Mouse (Mus musculus): Measurements from ENCODE around the gene Pdpn. TPM values are rescaled to one million over a fixed set of nuclear protein-coding genes. Genes with fewer than 3 reads are reported as not detected.

The Pdpn gene
- polyA plus RNA-seq, 1 experiment from 2014 or later, result 135 TPM

DNA sequence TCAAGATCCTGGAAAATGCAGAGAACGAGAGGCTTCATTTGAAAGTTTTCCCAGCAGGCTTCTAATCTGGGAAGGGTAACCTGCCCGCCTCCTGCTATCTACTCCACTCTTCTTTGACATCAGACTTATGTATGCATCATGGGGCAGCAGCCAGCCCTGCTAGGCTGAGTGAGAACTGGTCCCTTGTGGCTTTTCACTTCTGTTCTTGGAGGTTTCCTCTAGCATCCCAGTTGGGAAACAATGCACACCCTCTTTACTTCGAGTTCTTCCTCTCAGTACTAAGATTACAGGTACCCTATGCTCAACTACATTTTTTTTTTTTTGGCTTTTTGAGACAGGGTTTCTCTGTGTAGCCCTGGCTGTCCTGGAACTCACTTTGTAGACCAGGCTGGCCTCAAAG lies 28.5 kb downstream of the Pdpn start:
- Histone ChIP-seq H3K27ac (ENCODE audit: low read depth, low read length) (no peak overlapping the region), H3K4me3 (ENCODE audit: low read depth, low read length) (no peak overlapping the region), H3K9ac (ENCODE audit: low read depth, low read length) (no peak overlapping the region), H3K27me3 (ENCODE audit: control insufficient read depth, insufficient read depth, low read length) (no peaks in the 10 kb centered on the region), H3K4me2 (replicated peaks; ENCODE audit: low read depth, low read length) (no peak overlapping the region), H3K9me3 (ENCODE audit: control insufficient read depth, low read length) (no peaks in the 10 kb centered on the region), H3K4me1 (replicated peaks; ENCODE audit: control insufficient read depth, insufficient read depth, low read length) (no peaks in the 10 kb centered on the region), H3K36me3 (ENCODE audit: control insufficient read depth, insufficient read depth, low read length) (peaks cover 5% of the 10 kb centered on the region; the same call in 1 of the 2 replicates)
- ATAC-seq (ENCODE audit: low FRiP score), result no peak
- no peak for DNase-seq (ENCODE audit: low spot score)
- WGBS, result 80% methylated on average over 3 of the region's 3 CpGs

GRCm38 (mm10) chr4:143262696-143263095 lies 36.7 kb downstream of the Pdpn start:
- WGBS, result 75% methylated on average over 12 of the region's 12 CpGs

DNA sequence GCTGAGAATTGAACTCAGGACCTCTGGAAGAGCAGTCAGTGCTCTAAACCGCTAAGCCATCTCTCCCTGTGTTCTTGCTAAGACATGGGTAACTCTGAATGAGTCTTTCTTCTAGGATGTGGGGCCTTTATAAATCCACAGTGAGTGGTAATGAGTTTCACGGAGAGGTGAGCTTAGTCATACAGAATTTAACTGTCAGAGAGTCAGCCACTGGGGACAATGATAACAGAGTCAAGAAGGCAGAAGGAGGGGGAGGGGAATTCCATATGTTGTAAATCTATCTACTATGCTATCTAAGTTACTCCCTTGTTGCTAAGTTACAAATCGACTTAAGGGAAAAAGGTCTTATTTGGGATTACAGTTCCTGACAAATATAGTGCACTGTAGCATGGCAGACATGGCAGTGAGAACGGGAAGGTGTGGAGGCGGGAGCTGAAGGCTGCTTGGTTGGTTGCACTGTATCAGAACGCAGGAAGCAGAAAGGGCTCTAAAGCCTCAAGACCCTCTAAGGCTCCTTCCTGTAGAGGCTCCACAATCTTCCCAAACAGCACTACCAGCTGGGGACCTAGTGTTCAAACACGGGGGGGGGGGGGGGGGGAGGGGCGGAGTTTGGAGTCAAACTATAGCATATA lies 39.5 kb downstream of the Pdpn start:
- Histone ChIP-seq H3K36me3 (ENCODE audit: control insufficient read depth, insufficient read depth, low read length) (no peaks in the 10 kb centered on the region), H3K27ac (ENCODE audit: low read depth, low read length) (no peak overlapping the region), H3K4me2 (replicated peaks; ENCODE audit: low read depth, low read length) (no peak overlapping the region), H3K9me3 (ENCODE audit: control insufficient read depth, low read length) (no peaks in the 10 kb centered on the region), H3K4me1 (replicated peaks; ENCODE audit: control insufficient read depth, insufficient read depth, low read length) (no peaks in the 10 kb centered on the region), H3K27me3 (ENCODE audit: control insufficient read depth, insufficient read depth, low read length) (no peaks in the 10 kb centered on the region), H3K4me3 (ENCODE audit: low read depth, low read length) (no peak overlapping the region), H3K9ac (ENCODE audit: low read depth, low read length) (no peak overlapping the region)
- peak; percentile 43; the same call in 1 of the 2 replicates for ATAC-seq (ENCODE audit: low FRiP score)
- WGBS, result 66% methylated on average over 6 of the region's 8 CpGs
- no peak for DNase-seq (ENCODE audit: low spot score)

More at GRCm38 (mm10) chr4:143262696-143263095, 36.7 kb downstream of the Pdpn start:
- no peaks in the 10 kb centered on the region for H3K9me3 ChIP-seq (ENCODE audit: control insufficient read depth, low read length)
- H3K27me3 ChIP-seq (ENCODE audit: control insufficient read depth, insufficient read depth, low read length), result no peaks in the 10 kb centered on the region
- no peak overlapping the region for H3K27ac ChIP-seq (ENCODE audit: low read depth, low read length)
- no peak overlapping the region for H3K4me3 ChIP-seq (ENCODE audit: low read depth, low read length)
- DNase-seq (ENCODE audit: low spot score), result no peak
- no peak for ATAC-seq (ENCODE audit: low FRiP score)
- H3K4me1 ChIP-seq (replicated peaks; ENCODE audit: control insufficient read depth, insufficient read depth, low read length), result no peaks in the 10 kb centered on the region
- no peak overlapping the region for H3K4me2 ChIP-seq (replicated peaks; ENCODE audit: low read depth, low read length)
- no peaks in the 10 kb centered on the region for H3K36me3 ChIP-seq (ENCODE audit: control insufficient read depth, insufficient read depth, low read length)
- H3K9ac ChIP-seq (ENCODE audit: low read depth, low read length), result no peak overlapping the region

GRCm38 (mm10) chr4:143258517-143258916 lies 40.8 kb downstream of the Pdpn start:
- Histone ChIP-seq H3K9me3 (ENCODE audit: control insufficient read depth, low read length) (no peaks in the 10 kb centered on the region), H3K36me3 (ENCODE audit: control insufficient read depth, insufficient read depth, low read length) (no peaks in the 10 kb centered on the region), H3K9ac (ENCODE audit: low read depth, low read length) (no peak overlapping the region), H3K27me3 (ENCODE audit: control insufficient read depth, insufficient read depth, low read length) (no peaks in the 10 kb centered on the region), H3K4me2 (replicated peaks; ENCODE audit: low read depth, low read length) (0 out of 2 replicates have a peak overlapping the region, but pooled peaks have one; percentile 3), H3K4me3 (ENCODE audit: low read depth, low read length) (no peak overlapping the region), H3K27ac (ENCODE audit: low read depth, low read length) (no peak overlapping the region), H3K4me1 (replicated peaks; ENCODE audit: control insufficient read depth, insufficient read depth, low read length) (no peaks in the 10 kb centered on the region)
- WGBS, result 40% methylated on average over 19 of the region's 19 CpGs
- DNase-seq (ENCODE audit: low spot score) (peak; percentile 74), ATAC-seq (ENCODE audit: low FRiP score) (peak; percentile 34; the same call in 1 of the 2 replicates)

DNA sequence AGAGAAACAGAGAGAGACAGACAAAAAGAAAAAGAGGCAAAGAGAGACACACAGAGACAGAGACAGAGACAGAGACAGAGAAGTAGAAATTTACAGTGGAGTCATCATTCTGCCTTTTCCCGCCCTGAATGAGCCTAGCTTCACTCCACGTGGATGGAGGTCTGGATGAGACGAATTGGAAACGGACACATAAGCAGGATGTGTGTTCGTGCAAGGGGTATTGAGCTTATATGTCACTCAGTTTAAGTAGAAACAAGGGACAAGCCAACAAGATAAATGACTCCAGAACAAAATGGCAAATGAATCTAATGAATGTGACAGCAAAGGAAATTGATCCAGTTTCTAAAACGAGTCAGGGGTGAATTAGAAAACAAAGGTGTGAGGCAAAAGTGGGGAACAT lies 41.4 kb downstream of the Pdpn start:
- Histone ChIP-seq H3K27me3 (ENCODE audit: control insufficient read depth, insufficient read depth, low read length) (no peaks in the 10 kb centered on the region), H3K4me2 (replicated peaks; ENCODE audit: low read depth, low read length) (no peak overlapping the region), H3K9me3 (ENCODE audit: control insufficient read depth, low read length) (no peaks in the 10 kb centered on the region), H3K27ac (ENCODE audit: low read depth, low read length) (no peak overlapping the region), H3K4me1 (replicated peaks; ENCODE audit: control insufficient read depth, insufficient read depth, low read length) (no peaks in the 10 kb centered on the region), H3K4me3 (ENCODE audit: low read depth, low read length) (no peak overlapping the region), H3K36me3 (ENCODE audit: control insufficient read depth, insufficient read depth, low read length) (no peaks in the 10 kb centered on the region), H3K9ac (ENCODE audit: low read depth, low read length) (no peak overlapping the region)
- DNase-seq (ENCODE audit: low spot score) (no peak), ATAC-seq (ENCODE audit: low FRiP score) (no peak)
- 44% methylated on average over 6 of the region's 6 CpGs for WGBS

GRCm38 (mm10) chr4:143255541-143255940 lies 43.8 kb downstream of the Pdpn start:
- no peak for ATAC-seq (ENCODE audit: low FRiP score)
- Histone ChIP-seq H3K4me1 (replicated peaks; ENCODE audit: control insufficient read depth, insufficient read depth, low read length) (no peaks in the 10 kb centered on the region), H3K9me3 (ENCODE audit: control insufficient read depth, low read length) (no peaks in the 10 kb centered on the region), H3K4me3 (ENCODE audit: low read depth, low read length) (no peak overlapping the region), H3K4me2 (replicated peaks; ENCODE audit: low read depth, low read length) (no peak overlapping the region), H3K36me3 (ENCODE audit: control insufficient read depth, insufficient read depth, low read length) (no peaks in the 10 kb centered on the region), H3K27ac (ENCODE audit: low read depth, low read length) (no peak overlapping the region), H3K9ac (ENCODE audit: low read depth, low read length) (no peak overlapping the region), H3K27me3 (ENCODE audit: control insufficient read depth, insufficient read depth, low read length) (no peaks in the 10 kb centered on the region)
- no peak for DNase-seq (ENCODE audit: low spot score)
- 88% methylated on average over 8 of the region's 8 CpGs for WGBS

GRCm38 (mm10) chr4:143253356-143253755 lies 46.0 kb downstream of the Pdpn start:
- Histone ChIP-seq H3K9ac (ENCODE audit: low read depth, low read length) (no peak overlapping the region), H3K4me1 (replicated peaks; ENCODE audit: control insufficient read depth, insufficient read depth, low read length) (no peaks in the 10 kb centered on the region), H3K27ac (ENCODE audit: low read depth, low read length) (no peak overlapping the region), H3K4me3 (ENCODE audit: low read depth, low read length) (no peak overlapping the region), H3K27me3 (ENCODE audit: control insufficient read depth, insufficient read depth, low read length) (no peaks in the 10 kb centered on the region), H3K4me2 (replicated peaks; ENCODE audit: low read depth, low read length) (no peak overlapping the region), H3K9me3 (ENCODE audit: control insufficient read depth, low read length) (no peaks in the 10 kb centered on the region), H3K36me3 (ENCODE audit: control insufficient read depth, insufficient read depth, low read length) (no peaks in the 10 kb centered on the region)
- no peak for ATAC-seq (ENCODE audit: low FRiP score)
- no peak for DNase-seq (ENCODE audit: low spot score)
- WGBS, result 86% methylated on average over 1 of the region's 1 CpGs

DNA sequence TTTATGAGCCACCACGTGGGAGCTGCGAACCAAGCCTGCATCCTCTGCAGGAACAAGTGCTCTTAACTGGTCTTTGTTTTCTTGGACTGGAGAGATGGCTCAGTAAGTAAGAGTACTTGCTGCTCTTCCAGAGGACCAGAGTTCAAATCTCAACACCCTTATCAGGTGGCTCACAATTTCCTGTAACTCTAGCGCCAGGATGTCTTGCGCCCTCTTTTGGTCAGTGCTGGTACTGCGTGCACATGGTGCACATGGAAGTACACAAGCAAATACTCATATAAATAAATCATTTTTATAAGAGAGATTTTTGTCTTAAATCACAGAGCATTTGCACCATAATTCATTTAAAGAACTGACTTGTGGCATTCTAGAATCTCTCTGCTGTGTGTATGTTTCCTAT lies 51.3 kb downstream of the Pdpn start:
- Histone ChIP-seq H3K4me1 (replicated peaks; ENCODE audit: control insufficient read depth, insufficient read depth, low read length) (no peaks in the 10 kb centered on the region), H3K4me3 (ENCODE audit: low read depth, low read length) (no peak overlapping the region), H3K9ac (ENCODE audit: low read depth, low read length) (no peak overlapping the region), H3K27ac (ENCODE audit: low read depth, low read length) (no peak overlapping the region), H3K36me3 (ENCODE audit: control insufficient read depth, insufficient read depth, low read length) (no peaks in the 10 kb centered on the region), H3K27me3 (ENCODE audit: control insufficient read depth, insufficient read depth, low read length) (no peaks in the 10 kb centered on the region), H3K9me3 (ENCODE audit: control insufficient read depth, low read length) (no peaks in the 10 kb centered on the region), H3K4me2 (replicated peaks; ENCODE audit: low read depth, low read length) (no peak overlapping the region)
- ATAC-seq (ENCODE audit: low FRiP score) (no peak), DNase-seq (ENCODE audit: low spot score) (peak; percentile 27)
- 73% methylated on average over 5 of the region's 5 CpGs for WGBS

- WGBS, result 77% methylated on average over 9 of the region's 9 CpGs
- no peak for DNase-seq (ENCODE audit: low spot score)
- H3K4me1 ChIP-seq (replicated peaks; ENCODE audit: control insufficient read depth, insufficient read depth, low read length), result no peaks in the 10 kb centered on the region; the same call in 1 of the 2 replicates
- no peak overlapping the region for H3K4me2 ChIP-seq (replicated peaks; ENCODE audit: low read depth, low read length)
- no peaks in the 10 kb centered on the region for H3K36me3 ChIP-seq (ENCODE audit: control insufficient read depth, insufficient read depth, low read length)
- no peak overlapping the region for H3K9ac ChIP-seq (ENCODE audit: low read depth, low read length)
- no peak for ATAC-seq (ENCODE audit: low FRiP score)
- no peaks in the 10 kb centered on the region for H3K27me3 ChIP-seq (ENCODE audit: control insufficient read depth, insufficient read depth, low read length)
- no peak overlapping the region for H3K4me3 ChIP-seq (ENCODE audit: low read depth, low read length)
- H3K9me3 ChIP-seq (ENCODE audit: control insufficient read depth, low read length), result no peaks in the 10 kb centered on the region
- H3K27ac ChIP-seq (ENCODE audit: low read depth, low read length), result no peak overlapping the region
These were observed 58.1 kb downstream of the Pdpn start for GRCm38 (mm10) chr4:143241294-143241693.

Measured in hindbrain, embryonic 11.5 days (tissue).